Comparison of ENCODE assay signal across 14 mouse cellular contexts in the genomic region with DNA sequence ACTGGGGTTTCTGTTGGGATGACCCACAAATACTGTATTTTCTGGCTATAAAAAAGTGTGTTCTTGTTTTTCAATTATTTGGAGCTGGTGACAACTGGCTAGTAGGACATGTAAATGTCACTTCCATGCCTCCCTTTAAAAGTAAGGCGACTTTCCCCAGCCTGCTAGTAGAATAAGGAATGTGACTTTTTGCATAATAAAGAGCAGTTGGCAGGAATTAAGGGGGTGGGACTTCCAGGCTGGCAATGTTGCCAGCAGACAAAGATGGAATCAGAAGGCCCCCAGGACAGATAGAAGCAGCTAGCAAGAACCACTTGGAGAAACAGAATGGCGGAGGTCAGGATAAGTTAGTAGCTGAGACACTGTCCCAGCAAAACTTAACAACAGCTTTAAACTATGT. TPM values are rescaled to one million over a fixed set of nuclear protein-coding genes. Genes with fewer than 3 reads are reported as not detected.
DNase-seq lines count a peak whose midpoint lies in the region; ATAC-seq lines count a peak whose summit lies in the region.
"Had no signal": no experiment of that assay in that cellular context is flagged by ENCODE, and none has a peak within 500 bp of the region (broad histone marks: within the 10 kb centered on the region; RNA-seq: fewer than 3 reads in every experiment).

No protein-coding gene starts in this region.

- H3K9ac ChIP-seq in forebrain, embryonic 13.5 days = no peak overlapping the region; the same call in 1 of the 2 replicates
- H3K9ac ChIP-seq in lung, embryonic 16.5 days (ENCODE audit: low read length) = no peak overlapping the region
- no peak overlapping the region for H3K9ac ChIP-seq in hindbrain, embryonic 16.5 days (ENCODE audit: low read depth, low read length)
- H3K9ac ChIP-seq in neural tube, embryonic 13.5 days = peak overlapping the region; percentile 85; the same call in 1 of the 2 replicates
- H3K9ac ChIP-seq: liver, embryonic 15.5 days had no signal

- WGBS in forebrain, embryonic 13.5 days = 57% methylated on average over 2 of the region's 2 CpGs
- WGBS in forebrain, embryonic 10.5 days = 65% methylated on average over 2 of the region's 2 CpGs
- 79% methylated on average over 2 of the region's 2 CpGs for WGBS in lung, embryonic 16.5 days
- WGBS in hindbrain, embryonic 16.5 days = 41% methylated on average over 2 of the region's 2 CpGs
- WGBS in neural tube, embryonic 13.5 days = 57% methylated on average over 2 of the region's 2 CpGs

- H3K4me1 ChIP-seq in forebrain, embryonic 13.5 days = peaks cover 30% of the 10 kb centered on the region
- peaks cover 29% of the 10 kb centered on the region for H3K4me1 ChIP-seq in forebrain, embryonic 10.5 days
- H3K4me1 ChIP-seq in lung, embryonic 16.5 days (replicated peaks; ENCODE audit: control insufficient read depth, insufficient read depth, low read length) = peaks cover 9% of the 10 kb centered on the region
- H3K4me1 ChIP-seq in hindbrain, embryonic 16.5 days (ENCODE audit: control insufficient read depth, insufficient read depth, low read depth, low read length) = peaks cover 15% of the 10 kb centered on the region
- peaks cover 28% of the 10 kb centered on the region for H3K4me1 ChIP-seq in neural tube, embryonic 13.5 days (replicated peaks)

- H3K4me2 ChIP-seq in forebrain, embryonic 13.5 days = peak overlapping the region; percentile 74
- peak overlapping the region; percentile 65; the same call in 1 of the 2 replicates for H3K4me2 ChIP-seq in lung, embryonic 16.5 days (ENCODE audit: low read depth, low read length)
- H3K4me2 ChIP-seq in hindbrain, embryonic 16.5 days (ENCODE audit: low read length) = peak overlapping the region; percentile 49
- peak overlapping the region; percentile 68 for H3K4me2 ChIP-seq in neural tube, embryonic 13.5 days
- H3K4me2 ChIP-seq: liver, embryonic 15.5 days had no signal

- no peaks in the 10 kb centered on the region for H3K9me3 ChIP-seq in forebrain, embryonic 13.5 days (replicated peaks)
- peaks cover 11% of the 10 kb centered on the region for H3K9me3 ChIP-seq in forebrain, embryonic 10.5 days
- peaks cover 4% of the 10 kb centered on the region; the same call in 1 of the 2 replicates for H3K9me3 ChIP-seq in lung, embryonic 16.5 days (ENCODE audit: control insufficient read depth, low read length)
- H3K9me3 ChIP-seq in hindbrain, embryonic 16.5 days (ENCODE audit: control insufficient read depth, low read length) = no peaks in the 10 kb centered on the region
- peaks cover 6% of the 10 kb centered on the region for H3K9me3 ChIP-seq in neural tube, embryonic 13.5 days
- H3K9me3 ChIP-seq: liver, embryonic 15.5 days had no signal

- ATAC-seq in forebrain, embryonic 13.5 days = no peak
- ATAC-seq in lung, embryonic 16.5 days (ENCODE audit: low read depth) = no peak
- no peak for ATAC-seq in hindbrain, embryonic 16.5 days
- no peak for ATAC-seq in neural tube, embryonic 13.5 days (ENCODE audit: low read depth)

- no peak for DNase-seq in forebrain, embryonic 10.5 days (ENCODE audit: extremely low spot score, low spot score)
- no peak for DNase-seq in lung, postnatal 25 days (ENCODE audit: low spot score)
- no peak for DNase-seq in ovary, postnatal 36 days (ENCODE audit: low spot score)
- DNase-seq in embryo, embryonic 9.5 days (ENCODE audit: extremely low spot score) = no peak
- DNase-seq: B cell, adult 2 months; heart, postnatal 10 days; kidney, postnatal 10 days; right cerebral cortex, postnatal 25 days had no signal

- H3K27ac ChIP-seq in forebrain, embryonic 13.5 days = no peak overlapping the region
- no peak overlapping the region for H3K27ac ChIP-seq in forebrain, embryonic 10.5 days
- no peak overlapping the region for H3K27ac ChIP-seq in lung, embryonic 16.5 days (ENCODE audit: low read length)
- no peak overlapping the region for H3K27ac ChIP-seq in hindbrain, embryonic 16.5 days (ENCODE audit: low read depth, low read length)
- no peak overlapping the region for H3K27ac ChIP-seq in neural tube, embryonic 13.5 days (replicated peaks)
- H3K27ac ChIP-seq: left cerebral cortex, adult 2 months; liver, embryonic 15.5 days had no signal

- H3K4me3 ChIP-seq in forebrain, embryonic 13.5 days = no peak overlapping the region
- H3K4me3 ChIP-seq in forebrain, embryonic 10.5 days = no peak overlapping the region; the same call in 1 of the 2 replicates
- H3K4me3 ChIP-seq in lung, embryonic 16.5 days (ENCODE audit: low read length) = no peak overlapping the region
- no peak overlapping the region for H3K4me3 ChIP-seq in hindbrain, embryonic 16.5 days (ENCODE audit: low read length)
- H3K4me3 ChIP-seq in neural tube, embryonic 13.5 days = peak overlapping the region; percentile 5; the same call in 1 of the 2 replicates
- H3K4me3 ChIP-seq: left cerebral cortex, adult 2 months; liver, embryonic 15.5 days had no signal

- H3K36me3 ChIP-seq in forebrain, embryonic 13.5 days (ENCODE audit: poor library complexity, severe bottlenecking) = peaks cover 43% of the 10 kb centered on the region
- peaks cover 49% of the 10 kb centered on the region for H3K36me3 ChIP-seq in forebrain, embryonic 10.5 days (replicated peaks)
- H3K36me3 ChIP-seq in lung, embryonic 16.5 days (ENCODE audit: control insufficient read depth, insufficient read depth, low read length) = peaks cover 31% of the 10 kb centered on the region
- H3K36me3 ChIP-seq in hindbrain, embryonic 16.5 days (ENCODE audit: control insufficient read depth, insufficient read depth, low read length) = peaks cover 28% of the 10 kb centered on the region
- H3K36me3 ChIP-seq in neural tube, embryonic 13.5 days = peaks cover 44% of the 10 kb centered on the region

- H3K27me3 ChIP-seq in forebrain, embryonic 13.5 days = no peaks in the 10 kb centered on the region
- H3K27me3 ChIP-seq in forebrain, embryonic 10.5 days (ENCODE audit: poor library complexity, severe bottlenecking) = no peaks in the 10 kb centered on the region
- H3K27me3 ChIP-seq in lung, embryonic 16.5 days (ENCODE audit: control insufficient read depth, insufficient read depth, low read depth, low read length) = no peaks in the 10 kb centered on the region
- H3K27me3 ChIP-seq in hindbrain, embryonic 16.5 days (replicated peaks; ENCODE audit: control insufficient read depth, insufficient read depth, low read length) = no peaks in the 10 kb centered on the region
- H3K27me3 ChIP-seq in neural tube, embryonic 13.5 days = no peaks in the 10 kb centered on the region
- H3K27me3 ChIP-seq: liver, embryonic 15.5 days had no signal

RNA-seq across cellular contexts. Expression of a gene that starts 2.2 kb away (rescaled TPM):
- 7.2 and 7.5 TPM in 2 replicates for polyA plus RNA-seq in forebrain, embryonic 13.5 days (2015; fragmentation: Nextera tagmentation; extraction: Ambion mirVana)
- 4.0 and 5.2 TPM in 2 replicates for polyA plus RNA-seq in forebrain, embryonic 10.5 days (2016; fragmentation: Nextera tagmentation; extraction: Ambion mirVana)
- polyA plus RNA-seq in lung, embryonic 16.5 days (2015; fragmentation: Nextera tagmentation; extraction: Ambion mirVana) = 4.4 and 4.6 TPM in 2 replicates
- polyA plus RNA-seq in hindbrain, embryonic 16.5 days (2015; fragmentation: Nextera tagmentation; extraction: Ambion mirVana) = 5.1 and 5.4 TPM in 2 replicates
- polyA plus RNA-seq in neural tube, embryonic 13.5 days (2015; fragmentation: Nextera tagmentation; extraction: Ambion mirVana) = 6.3 and 6.7 TPM in 2 replicates

RNA-seq across cellular contexts. Expression of a gene that starts 3.9 kb away (rescaled TPM):
- polyA plus RNA-seq in forebrain, embryonic 13.5 days (2015; fragmentation: Nextera tagmentation; extraction: Ambion mirVana) = 13.7 and 15.5 TPM in 2 replicates
- polyA plus RNA-seq in forebrain, embryonic 10.5 days (2016; fragmentation: Nextera tagmentation; extraction: Ambion mirVana) = 9.8 and 10.0 TPM in 2 replicates
- 9.3 and 9.7 TPM in 2 replicates for polyA plus RNA-seq in lung, embryonic 16.5 days (2015; fragmentation: Nextera tagmentation; extraction: Ambion mirVana)
- polyA plus RNA-seq in hindbrain, embryonic 16.5 days (2015; fragmentation: Nextera tagmentation; extraction: Ambion mirVana) = 12.9 and 14.2 TPM in 2 replicates
- polyA plus RNA-seq in neural tube, embryonic 13.5 days (2015; fragmentation: Nextera tagmentation; extraction: Ambion mirVana) = 17.1 and 17.6 TPM in 2 replicates

RNA-seq across cellular contexts. Expression of a gene that starts 43.6 kb away (rescaled TPM):
- 16.6 TPM in 2 replicates for polyA plus RNA-seq in forebrain, embryonic 13.5 days (2015; fragmentation: Nextera tagmentation; extraction: Ambion mirVana)
- polyA plus RNA-seq in forebrain, embryonic 10.5 days (2016; fragmentation: Nextera tagmentation; extraction: Ambion mirVana) = 13.5 and 13.8 TPM in 2 replicates
- 9.5 and 9.9 TPM in 2 replicates for polyA plus RNA-seq in lung, embryonic 16.5 days (2015; fragmentation: Nextera tagmentation; extraction: Ambion mirVana)
- polyA plus RNA-seq in hindbrain, embryonic 16.5 days (2015; fragmentation: Nextera tagmentation; extraction: Ambion mirVana) = 20.7 and 23.3 TPM in 2 replicates
- polyA plus RNA-seq in neural tube, embryonic 13.5 days (2015; fragmentation: Nextera tagmentation; extraction: Ambion mirVana) = 13.6 and 15.0 TPM in 2 replicates

RNA-seq across cellular contexts. Expression of a gene that starts 50.5 kb away (rescaled TPM):
- 13.8 and 14.3 TPM in 2 replicates for polyA plus RNA-seq in forebrain, embryonic 13.5 days (2015; fragmentation: Nextera tagmentation; extraction: Ambion mirVana)
- 8.4 and 9.0 TPM in 2 replicates for polyA plus RNA-seq in forebrain, embryonic 10.5 days (2016; fragmentation: Nextera tagmentation; extraction: Ambion mirVana)
- 6.7 and 8.2 TPM in 2 replicates for polyA plus RNA-seq in lung, embryonic 16.5 days (2015; fragmentation: Nextera tagmentation; extraction: Ambion mirVana)
- 20.1 and 20.9 TPM in 2 replicates for polyA plus RNA-seq in hindbrain, embryonic 16.5 days (2015; fragmentation: Nextera tagmentation; extraction: Ambion mirVana)
- polyA plus RNA-seq in neural tube, embryonic 13.5 days (2015; fragmentation: Nextera tagmentation; extraction: Ambion mirVana) = 18.3 and 19.0 TPM in 2 replicates

RNA-seq across cellular contexts. Expression of a gene that starts 56.8 kb away (rescaled TPM):
- 11.7 and 13.7 TPM in 2 replicates for polyA plus RNA-seq in forebrain, embryonic 13.5 days (2015; fragmentation: Nextera tagmentation; extraction: Ambion mirVana)
- 10.5 and 10.6 TPM in 2 replicates for polyA plus RNA-seq in forebrain, embryonic 10.5 days (2016; fragmentation: Nextera tagmentation; extraction: Ambion mirVana)
- 4.9 and 5.0 TPM in 2 replicates for polyA plus RNA-seq in lung, embryonic 16.5 days (2015; fragmentation: Nextera tagmentation; extraction: Ambion mirVana)
- polyA plus RNA-seq in hindbrain, embryonic 16.5 days (2015; fragmentation: Nextera tagmentation; extraction: Ambion mirVana) = 13.3 and 15.1 TPM in 2 replicates
- 12.9 and 14.2 TPM in 2 replicates for polyA plus RNA-seq in neural tube, embryonic 13.5 days (2015; fragmentation: Nextera tagmentation; extraction: Ambion mirVana)
